Mouse (Mus musculus) liver, adult 2 months (tissue): ENCODE results near the gene Zfp263. TPM values are rescaled to one million over a fixed set of nuclear protein-coding genes. Genes with fewer than 3 reads are reported as not detected.

Source experiments
- DNase-seq: peaks from one replicate; pipeline ENCODE4 v3.0.0-alpha.2; 2011; ENCODE audit warnings: low read depth, low spot score; ENCODE audit errors: extremely low read depth
- H3K27ac ChIP-seq: fragments of 200-500 bp; replicated peaks from 2 replicates; pipeline ENCODE4 v1.5.1; 2012; ENCODE audit warnings: low read depth, mild to moderate bottlenecking, control low read depth, inconsistent platforms, low read length; ENCODE audit not compliant: insufficient read depth
- H3K27me3 ChIP-seq: fragments of 200-500 bp; 2 replicates; pipeline ENCODE4 v1.6.1; 2012; ENCODE audit warnings: mild to moderate bottlenecking, moderate library complexity, low read length, inconsistent platforms; ENCODE audit not compliant: control insufficient read depth, insufficient read depth
- H3K36me3 ChIP-seq: fragments of 200-500 bp; 2 replicates; pipeline ENCODE4 v1.6.1; 2012; ENCODE audit warnings: low read length, inconsistent platforms; ENCODE audit not compliant: control insufficient read depth, insufficient read depth
- H3K4me1 ChIP-seq: fragments of 200-500 bp; 2 replicates; pipeline ENCODE4 v1.6.1; 2011; ENCODE audit warnings: low read length; ENCODE audit not compliant: control insufficient read depth, insufficient read depth
- H3K4me3 ChIP-seq: fragments of 200-500 bp; 2 replicates; pipeline ENCODE4 v1.5.1; 2011; ENCODE audit warnings: low read depth, mild to moderate bottlenecking, control low read depth, low read length, moderate library complexity; ENCODE audit not compliant: insufficient read depth
- H3K79me2 ChIP-seq: fragments of 200-500 bp; 2 replicates; pipeline ENCODE4 v1.6.1; 2012; ENCODE audit warnings: inconsistent platforms, mild to moderate bottlenecking, low read length, moderate library complexity; ENCODE audit not compliant: control insufficient read depth, insufficient read depth
- H3K9ac ChIP-seq: fragments of 200-500 bp; 2 replicates; pipeline ENCODE4 v1.6.1; 2012; ENCODE audit warnings: low read depth, mild to moderate bottlenecking, control low read depth, inconsistent platforms, low read length
- CTCF ChIP-seq: fragments of 200-500 bp; IDR thresholded peaks from 2 replicates; pipeline ENCODE4 v1.5.1; 2011; ENCODE audit warnings: low read depth, low read length, control low read depth
- POLR2A ChIP-seq: fragments of 200-500 bp; IDR thresholded peaks from 2 replicates; pipeline ENCODE4 v1.6.1; 2011; ENCODE audit warnings: low read length, control low read depth; ENCODE audit not compliant: insufficient read depth; ENCODE audit errors: extremely low read depth
- WGBS: fragments of 180-500 bp; shearing (Covaris S2); methylation state at CpG from one replicate; pipeline ENCODE4 v1.1.7; 2018; 5-methylcytosine and 5-hydroxymethylcytosine counted together
- polyA plus RNA-seq: library from polyadenylated mRNA; depleted of rRNA; stranded (reverse); fragments of >200 nt; gene quantifications from 2 replicates; pipeline ENCODE4 v1.2.3, GENCODE M21; 2012; rRNA removed
- total RNA-seq: library from RNA; depleted of rRNA; stranded (reverse); fragments of >200 nt; gene quantifications from 2 replicates; pipeline ENCODE4 v1.2.3, GENCODE M21; 2014; rRNA removed

Gene Zfp263
- total RNA-seq (9.0 and 9.3 TPM in 2 replicates), polyA plus RNA-seq (3.1 and 4.1 TPM in 2 replicates)

- H3K4me1 ChIP-seq: peaks cover 7% of the 10 kb centered on the region; the same call in 1 of the 2 replicates
- peak within 1 kb of the TSS; percentile 73 for H3K9ac ChIP-seq
- H3K27me3 ChIP-seq: no peaks in the 10 kb centered on the region
- TF ChIP-seq CTCF: no peak
- TF ChIP-seq POLR2A: peak; percentile 58; the same call in 1 of the 2 replicates
- WGBS: under 1% methylated on average over 42 of the region's 42 CpGs
- peak within 1 kb of the TSS; percentile 79 for H3K4me3 ChIP-seq
- DNase-seq: peak; percentile 99
- peaks cover 14% of the 10 kb centered on the region; the same call in 1 of the 2 replicates for H3K79me2 ChIP-seq
- H3K27ac ChIP-seq: peak within 1 kb of the TSS; percentile 82
- peaks cover 20% of the 10 kb centered on the region for H3K36me3 ChIP-seq
These were observed at the start of gene Zfp263 for GRCm38 (mm10) chr16:3743503-3744185. Gene Zfp263, plus strand, starts transcription at chr16:3744093.

DNA sequence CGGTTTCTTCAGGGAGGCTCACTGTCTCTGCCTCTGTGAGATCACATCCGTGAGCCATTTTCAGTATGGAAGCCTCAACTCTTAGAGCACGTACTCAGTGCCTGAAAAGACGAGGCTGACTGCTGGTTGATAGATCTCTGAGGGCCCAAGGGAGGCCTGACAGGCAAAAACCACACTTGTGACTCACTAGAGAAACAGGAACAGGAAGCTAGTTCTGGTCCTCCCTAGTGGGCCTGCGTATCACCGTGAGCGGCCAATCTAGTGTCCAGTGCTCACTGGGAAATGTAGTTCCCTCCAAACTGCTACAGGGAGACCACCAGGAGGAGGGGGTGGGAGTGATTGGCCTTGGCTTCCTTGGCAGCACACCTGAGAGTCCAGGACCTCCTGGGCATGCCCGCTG, 44.6 kb upstream of the Zfp263 start:
- 79% methylated on average over 8 of the region's 8 CpGs for WGBS
- H3K27ac ChIP-seq: no peak overlapping the region

DNA sequence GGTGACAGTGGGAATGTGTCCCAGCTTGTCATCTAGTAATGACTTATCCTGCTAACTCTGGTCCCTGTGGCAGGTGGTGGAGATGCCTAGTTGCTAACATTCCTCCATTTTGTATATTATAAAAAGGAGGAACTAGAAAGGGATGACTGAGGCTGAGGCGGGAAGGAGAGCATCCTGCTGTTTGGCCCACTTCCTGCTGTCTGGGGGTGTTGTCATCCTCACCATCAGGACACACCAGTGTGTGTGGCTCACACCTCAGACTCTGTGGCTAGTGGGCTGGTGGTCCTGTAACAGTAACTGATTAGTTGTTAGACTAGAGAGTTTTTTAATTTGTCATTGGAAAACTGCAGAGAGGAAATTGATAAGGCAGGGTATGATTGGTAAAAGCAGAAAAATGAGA, 43.0 kb upstream of the Zfp263 start:
- Histone ChIP-seq H3K4me3 (no peak overlapping the region), H3K79me2 (no peaks in the 10 kb centered on the region), H3K27ac (no peak overlapping the region), H3K27me3 (no peaks in the 10 kb centered on the region), H3K36me3 (no peaks in the 10 kb centered on the region), H3K9ac (no peak overlapping the region), H3K4me1 (no peaks in the 10 kb centered on the region)
- 67% methylated on average over 1 of the region's 1 CpGs for WGBS
- no peak for DNase-seq
- TF ChIP-seq CTCF (no peak), POLR2A (no peak)

More for the DNA sequence above, 44.6 kb upstream of the Zfp263 start:
- no peak for TF ChIP-seq POLR2A
- no peak for TF ChIP-seq CTCF
- Histone ChIP-seq H3K36me3 (no peaks in the 10 kb centered on the region), H3K9ac (no peak overlapping the region), H3K79me2 (no peaks in the 10 kb centered on the region), H3K4me3 (no peak overlapping the region), H3K4me1 (no peaks in the 10 kb centered on the region), H3K27me3 (no peaks in the 10 kb centered on the region)
- peak; percentile 15 for DNase-seq

- H3K9ac ChIP-seq: no peak overlapping the region
- no peak overlapping the region for H3K27ac ChIP-seq
- no peaks in the 10 kb centered on the region for H3K4me1 ChIP-seq
- H3K27me3 ChIP-seq: 0 out of 2 replicates have a peak, but pooled peaks cover 2% of the 10 kb centered on the region
- H3K36me3 ChIP-seq: no peaks in the 10 kb centered on the region
- TF ChIP-seq POLR2A: no peak
- TF ChIP-seq CTCF: no peak
- 76% methylated on average over 6 of the region's 6 CpGs for WGBS
- H3K4me3 ChIP-seq: no peak overlapping the region
- no peak for DNase-seq
- H3K79me2 ChIP-seq: no peaks in the 10 kb centered on the region
These were observed 37.2 kb upstream of the Zfp263 start for GRCm38 (mm10) chr16:3706680-3707079.

DNA sequence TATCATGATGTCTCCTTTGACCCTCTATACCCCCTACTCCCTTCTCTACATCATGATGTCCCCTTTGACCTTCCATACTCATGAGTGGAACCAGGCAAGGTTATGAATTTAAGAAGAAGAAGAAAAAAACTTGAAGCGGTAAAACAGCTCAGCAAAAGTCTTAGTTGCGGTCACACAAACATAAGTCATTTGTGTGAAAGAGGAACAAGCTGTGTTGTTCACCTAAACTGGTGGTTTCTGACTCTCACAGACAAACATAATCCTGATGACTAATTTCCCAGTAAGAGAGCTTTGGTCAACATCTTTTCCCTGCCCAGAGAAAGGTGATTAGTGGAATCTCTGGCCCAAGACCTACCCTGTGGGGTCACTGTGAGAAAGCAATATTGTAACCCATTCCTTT, 29.2 kb upstream of the Zfp263 start:
- Histone ChIP-seq H3K4me1 (no peaks in the 10 kb centered on the region), H3K27me3 (no peaks in the 10 kb centered on the region; the same call in 1 of the 2 replicates), H3K9ac (no peak overlapping the region), H3K79me2 (no peaks in the 10 kb centered on the region), H3K27ac (no peak overlapping the region), H3K4me3 (no peak overlapping the region), H3K36me3 (no peaks in the 10 kb centered on the region)
- peak; percentile 23 for DNase-seq
- 83% methylated on average over 2 of the region's 2 CpGs for WGBS
- no peak for TF ChIP-seq CTCF
- no peak for TF ChIP-seq POLR2A

DNA sequence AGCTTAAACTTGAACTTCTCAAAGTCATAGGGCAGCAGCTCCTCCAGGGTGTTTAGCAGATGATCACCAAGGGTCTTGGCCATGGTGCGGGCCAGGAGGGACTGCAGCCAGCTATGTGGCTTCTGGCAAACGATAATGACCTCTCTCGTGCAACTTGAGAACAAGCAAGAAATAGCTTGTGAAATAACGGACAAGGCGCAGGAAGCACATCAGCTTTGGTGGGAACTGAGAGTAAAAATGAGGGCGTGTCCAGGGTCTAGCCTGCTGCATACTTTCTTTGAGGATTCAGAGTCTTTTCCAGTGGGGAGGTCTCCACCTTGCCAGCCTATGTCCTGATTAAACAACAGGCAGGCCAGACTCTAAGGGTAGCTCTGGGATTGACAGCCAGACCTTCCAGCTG, 25.9 kb upstream of the Zfp263 start, which contains the start of gene Mefv:
Gene Mefv, minus strand, starts transcription at position 118 of the 400 bp plus-strand sequence.
- TF ChIP-seq POLR2A (no peak), CTCF (no peak)
- 79% methylated on average over 6 of the region's 6 CpGs for WGBS
- Histone ChIP-seq H3K27ac (no peak within 1 kb of the TSS), H3K27me3 (no peaks in the 10 kb centered on the region; the same call in 1 of the 2 replicates), H3K79me2 (no peaks in the 10 kb centered on the region), H3K36me3 (no peaks in the 10 kb centered on the region), H3K9ac (no peak within 1 kb of the TSS), H3K4me1 (no peaks in the 10 kb centered on the region), H3K4me3 (no peak within 1 kb of the TSS)
- no peak for DNase-seq
